Mouse (Mus musculus): ENCODE measurements around the gene Fn1. TPM values are rescaled to one million over a fixed set of nuclear protein-coding genes. Genes with fewer than 3 reads are reported as not detected.

The Fn1 gene
- total RNA-seq (2021): 10 to 100 TPM; 33.8 to 39.2 TPM
- long read RNA-seq, experiment 1, full-length matches to known transcripts: 6 of 12 reads
- long read RNA-seq, experiment 1, partial matches to known transcripts: 4 of 12 reads
- long read RNA-seq, experiment 1, other reads (novel, unspliced or antisense): 2 of 12 reads
- long read RNA-seq, experiment 2, full-length matches to known transcripts: 2 of 7 reads
- long read RNA-seq, experiment 2, partial matches to known transcripts: 5 of 7 reads
- long read RNA-seq, experiment 2, other reads (novel, unspliced or antisense): 0 of 7 reads

DNA sequence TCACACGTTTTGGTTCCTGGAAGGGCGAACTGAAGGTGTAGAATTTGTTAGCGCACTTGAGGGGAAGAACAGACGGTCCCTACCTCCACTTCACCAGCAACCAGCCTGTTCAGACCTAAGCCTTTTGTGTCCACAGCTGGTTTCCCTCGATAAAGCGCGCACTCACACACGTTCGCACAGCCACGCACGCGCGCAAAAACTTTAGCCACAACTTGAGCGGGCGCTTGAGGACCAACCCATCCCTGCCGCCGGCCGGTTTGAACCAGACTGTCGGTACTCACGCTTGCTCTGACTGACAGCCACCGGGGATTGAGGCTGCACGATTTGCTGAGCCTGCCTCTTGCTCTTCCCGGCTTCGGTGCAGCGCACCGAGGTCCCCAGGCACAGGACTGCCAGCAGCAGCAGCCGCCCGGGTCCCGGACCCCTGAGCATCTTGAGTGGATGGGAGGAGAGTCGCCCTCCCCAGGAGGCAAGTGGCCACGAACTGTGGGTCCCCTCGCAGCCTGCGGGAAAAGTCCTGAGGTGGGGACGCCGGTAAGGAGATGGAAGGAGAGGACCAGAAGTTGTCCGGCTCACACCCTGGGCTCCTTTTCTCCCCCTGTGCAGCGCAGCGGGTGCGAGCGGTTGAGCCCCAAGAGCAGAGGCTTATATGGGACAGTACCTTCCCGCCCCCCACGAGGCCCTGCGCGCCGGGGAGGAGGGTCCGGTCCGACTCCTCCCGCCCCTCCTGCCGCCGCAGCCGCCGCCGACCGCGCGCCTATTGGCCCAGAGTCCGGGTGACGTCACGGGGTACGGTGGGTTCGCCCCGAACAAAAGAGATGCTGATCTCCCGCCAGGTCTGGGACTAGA lies at the start of gene Fn1:
TSS of gene Fn1 (minus strand) at position 650 of the 849 bp plus-strand sequence.
- peak; percentile 84 for DNase-seq (ENCODE audit: low spot score)

DNA sequence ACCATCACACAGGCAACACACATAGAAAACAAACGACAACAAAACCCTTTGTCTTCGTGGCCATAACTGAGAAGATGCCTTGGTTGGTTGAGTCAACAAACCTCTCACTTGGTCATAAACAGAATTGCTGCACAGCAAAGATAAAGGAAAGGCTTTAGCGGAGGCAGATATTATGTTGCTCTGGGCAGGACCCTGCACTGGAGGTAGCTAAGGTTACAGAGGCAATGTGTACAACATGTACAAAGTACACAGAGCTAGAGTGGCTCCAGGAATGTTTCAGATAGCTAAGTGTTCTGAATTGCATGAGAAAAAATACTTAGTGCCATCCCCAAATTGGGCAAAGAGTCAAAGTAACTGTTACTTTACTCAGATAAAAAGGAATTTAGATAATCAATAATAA lies 43.1 kb upstream of the Fn1 start:
- DNase-seq (ENCODE audit: low spot score): no peak

DNA sequence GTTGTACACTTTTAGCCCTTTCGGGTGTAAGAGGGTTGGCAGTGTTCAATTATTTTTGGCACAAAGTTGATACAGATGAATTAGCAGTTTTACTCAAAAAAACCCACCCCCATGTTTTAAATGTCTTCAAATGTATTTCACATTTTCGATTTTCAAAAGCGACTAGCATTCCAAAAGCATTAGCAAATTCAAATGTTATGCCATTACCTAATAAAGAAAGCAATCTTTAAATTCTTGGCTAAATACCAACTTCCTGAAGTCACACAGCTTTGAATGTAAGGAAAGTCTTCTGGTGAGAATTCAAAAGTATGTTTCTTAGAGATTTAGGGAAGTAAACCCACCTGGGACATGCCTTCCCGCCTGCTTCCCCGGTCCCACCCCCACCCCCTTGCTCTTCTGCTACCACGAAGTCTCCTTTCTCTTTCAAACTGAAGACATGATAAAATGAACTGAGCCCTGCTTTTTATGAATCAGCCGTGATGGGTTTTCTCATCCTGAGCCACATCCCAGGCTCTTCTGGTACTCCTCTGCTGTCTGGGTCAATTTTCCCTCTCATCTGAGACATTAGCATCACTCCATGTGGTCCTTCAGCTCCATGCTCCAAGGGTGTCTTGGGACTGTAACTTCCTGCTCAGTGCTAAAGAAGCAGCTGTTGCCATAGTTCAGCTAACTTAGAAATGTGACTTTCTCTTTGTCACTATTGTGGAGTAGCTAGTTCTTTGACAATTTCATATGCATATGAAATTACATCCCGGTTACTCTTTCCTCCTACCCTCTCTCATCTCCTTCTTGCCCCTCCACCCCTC lies 38.7 kb upstream of the Fn1 start:
- no peak for DNase-seq (ENCODE audit: low spot score)

DNA sequence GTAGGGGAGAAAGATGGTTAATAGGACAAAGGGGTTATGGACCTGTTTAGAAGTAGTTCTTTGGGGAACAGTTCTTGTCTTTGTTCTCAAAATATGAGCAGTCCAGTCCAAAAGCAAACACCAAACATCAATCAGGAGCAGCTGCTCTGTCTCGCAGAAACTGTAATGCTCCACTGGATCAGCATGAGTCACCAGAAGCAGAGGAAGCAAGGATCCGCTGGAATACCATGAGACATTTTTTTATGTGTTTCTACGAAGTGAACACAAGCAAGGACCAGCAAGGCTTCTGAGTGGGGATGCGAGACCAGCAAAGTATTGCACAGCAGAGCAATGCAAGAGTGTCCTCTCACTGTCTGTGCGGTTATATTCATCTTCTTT lies 35.9 kb upstream of the Fn1 start:
- DNase-seq (ENCODE audit: low spot score): peak; percentile 6

DNA sequence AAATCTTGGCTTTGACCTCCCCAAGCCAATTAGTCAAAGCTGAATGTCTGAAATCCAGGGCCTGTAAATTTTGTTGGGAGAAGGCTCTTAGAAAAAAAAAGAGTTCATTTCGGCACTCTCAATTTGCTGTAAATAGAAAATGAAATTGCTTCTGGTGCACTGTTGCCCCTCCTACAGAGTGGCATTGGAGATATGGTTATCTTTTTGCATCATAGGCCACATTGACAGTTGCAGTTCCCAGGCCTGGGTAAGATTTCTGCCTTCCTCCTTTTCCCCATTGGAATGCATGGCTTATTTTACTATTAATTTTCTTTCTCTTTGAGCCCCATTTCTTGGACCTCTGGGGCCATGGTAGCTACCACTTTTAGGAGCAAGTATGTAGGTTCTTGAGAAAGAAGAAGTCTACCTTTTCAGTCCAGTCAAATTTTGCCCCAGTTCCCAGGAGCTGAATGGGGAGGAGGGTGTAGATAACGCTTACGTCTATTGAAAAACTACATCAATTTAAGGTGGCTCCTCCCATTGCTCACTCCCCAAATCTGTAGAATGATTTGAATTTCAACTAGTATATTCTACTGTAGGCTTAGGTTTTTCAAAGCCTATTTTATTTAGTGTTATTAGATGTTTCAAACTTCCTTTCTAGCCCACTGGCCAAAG lies 35.4 kb upstream of the Fn1 start:
- no peak for DNase-seq (ENCODE audit: low spot score)

DNA sequence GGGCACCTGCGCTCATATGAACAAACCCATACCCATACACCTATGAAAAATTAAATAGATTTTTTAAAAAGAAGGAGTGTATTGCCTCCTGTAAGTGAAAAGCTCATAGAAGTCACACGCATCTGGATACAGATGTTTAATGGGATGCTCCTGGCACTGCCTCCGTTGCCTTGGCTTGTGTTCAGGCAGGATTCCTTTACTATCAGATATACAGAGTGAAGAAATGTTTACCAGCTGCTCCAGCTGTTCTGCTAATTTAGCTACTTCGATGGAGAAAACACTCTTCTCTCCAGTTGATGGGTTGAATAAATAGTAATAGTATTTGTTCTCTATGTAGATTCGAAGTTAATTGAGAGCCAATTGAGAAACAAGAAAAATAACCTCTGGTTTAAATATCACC lies 33.8 kb upstream of the Fn1 start:
- no peak for DNase-seq (ENCODE audit: low spot score)

DNA sequence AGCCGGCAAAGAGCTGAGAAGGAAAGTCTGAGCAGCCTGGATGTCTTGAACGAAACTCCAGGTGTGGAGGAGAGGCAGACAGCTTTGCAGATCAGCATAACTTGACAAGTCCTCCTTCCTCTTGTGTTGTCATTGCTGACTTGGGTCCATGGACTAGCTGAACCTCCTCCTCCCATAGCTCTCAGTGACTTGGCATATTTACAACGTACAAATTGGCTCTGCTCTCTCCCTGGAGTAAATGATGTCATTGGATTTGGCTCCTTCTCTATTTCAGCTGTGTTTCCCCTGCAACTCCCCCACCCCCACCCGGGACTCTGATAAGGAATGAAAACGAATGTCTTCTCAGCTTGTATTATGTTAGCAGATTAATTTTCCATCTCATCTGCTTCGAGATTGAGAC lies 30.7 kb upstream of the Fn1 start:
- peak; percentile 75 for DNase-seq (ENCODE audit: low spot score)

DNA sequence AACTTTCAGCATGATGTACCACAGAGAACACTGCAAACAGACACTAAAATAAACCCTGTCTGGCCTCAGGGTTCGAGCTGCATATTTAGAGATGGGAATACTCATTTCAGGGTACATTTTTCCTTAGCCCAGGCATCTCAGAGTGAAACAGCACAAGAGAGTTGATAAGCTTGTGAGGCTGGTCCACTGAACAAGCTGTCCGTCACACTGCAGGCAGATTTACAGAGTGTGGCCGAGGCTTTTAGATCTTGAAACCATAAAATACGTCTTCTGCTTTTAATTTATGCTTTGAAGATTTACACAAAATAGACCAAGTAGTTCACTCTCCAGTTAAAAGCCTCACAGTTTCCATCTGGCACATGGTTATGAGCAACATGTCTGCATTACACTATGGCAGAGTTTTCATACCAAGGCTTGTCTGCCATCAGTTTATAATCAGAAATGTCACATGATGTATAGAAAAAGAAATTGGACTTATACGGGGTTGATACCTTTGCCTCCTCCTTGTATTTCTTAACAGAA lies 29.3 kb upstream of the Fn1 start:
- no peak for DNase-seq (ENCODE audit: low spot score)

DNA sequence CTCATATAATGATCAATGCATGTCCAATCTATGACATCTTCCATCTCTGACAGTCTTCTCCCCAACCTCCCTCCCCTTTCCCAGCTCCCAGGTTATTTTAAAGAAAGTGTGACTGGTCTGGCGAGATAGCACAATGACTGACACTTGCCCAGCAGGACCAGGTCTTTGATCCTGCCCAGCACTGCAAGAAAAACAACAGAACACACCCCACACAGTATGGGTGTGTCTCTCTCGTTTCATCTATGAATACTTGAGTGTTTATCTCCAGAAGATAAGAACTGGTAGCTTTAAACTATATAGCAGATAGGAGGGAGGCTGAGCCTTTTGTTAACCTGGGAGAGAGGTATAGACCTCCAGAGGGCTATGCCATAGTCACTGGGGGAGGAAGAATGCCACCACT lies 28.3 kb upstream of the Fn1 start:
- DNase-seq (ENCODE audit: low spot score): no peak

DNA sequence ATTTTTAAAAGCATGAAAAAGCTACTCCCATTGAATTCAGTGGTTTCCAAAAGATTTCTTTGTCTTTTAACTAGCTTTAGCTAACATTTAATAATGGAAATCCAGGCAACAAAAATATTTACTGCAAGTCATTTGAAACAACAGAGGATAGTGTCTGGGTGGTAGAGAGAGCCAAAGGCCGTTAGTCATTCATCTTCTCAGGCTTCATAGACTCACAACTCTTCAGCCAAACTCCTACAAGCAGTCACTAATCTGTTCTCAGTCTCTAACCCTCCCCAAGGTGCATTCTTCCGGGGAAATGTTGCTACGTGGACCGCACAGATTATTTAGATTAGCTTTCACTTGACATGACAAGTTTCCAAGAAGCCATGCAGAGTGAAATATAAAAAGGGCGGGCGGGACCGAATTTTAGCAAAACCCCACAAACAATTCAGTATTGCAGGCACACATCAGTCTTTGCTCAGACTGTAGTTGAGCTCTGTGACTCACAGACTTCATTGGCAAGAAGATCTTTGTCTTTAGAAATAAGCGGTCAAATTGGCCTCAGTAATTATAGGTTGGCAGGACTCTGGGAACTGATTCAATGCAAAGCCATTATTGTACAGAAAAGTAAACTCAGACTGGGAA lies 27.2 kb upstream of the Fn1 start:
- no peak for DNase-seq (ENCODE audit: low spot score)

DNA sequence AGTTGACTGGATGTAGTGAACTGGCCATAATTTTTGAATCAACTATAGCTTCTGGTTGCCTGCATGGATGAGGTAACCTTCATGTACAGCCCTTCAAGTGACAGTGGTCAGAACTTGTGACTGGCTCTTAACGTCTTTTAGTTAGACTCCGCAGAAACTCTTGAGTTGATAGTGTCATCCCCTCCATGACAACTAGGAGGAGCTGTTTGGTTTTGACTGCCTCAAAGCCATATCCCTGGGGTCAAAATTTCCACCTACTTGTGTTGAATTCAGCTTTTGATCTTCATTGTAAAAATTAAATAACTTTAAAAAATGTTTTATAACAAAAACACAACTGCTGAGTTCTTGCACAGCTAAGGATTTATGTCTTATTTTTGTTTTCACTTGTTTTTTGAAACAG lies 22.4 kb upstream of the Fn1 start:
- DNase-seq (ENCODE audit: low spot score): peak; percentile 15

DNA sequence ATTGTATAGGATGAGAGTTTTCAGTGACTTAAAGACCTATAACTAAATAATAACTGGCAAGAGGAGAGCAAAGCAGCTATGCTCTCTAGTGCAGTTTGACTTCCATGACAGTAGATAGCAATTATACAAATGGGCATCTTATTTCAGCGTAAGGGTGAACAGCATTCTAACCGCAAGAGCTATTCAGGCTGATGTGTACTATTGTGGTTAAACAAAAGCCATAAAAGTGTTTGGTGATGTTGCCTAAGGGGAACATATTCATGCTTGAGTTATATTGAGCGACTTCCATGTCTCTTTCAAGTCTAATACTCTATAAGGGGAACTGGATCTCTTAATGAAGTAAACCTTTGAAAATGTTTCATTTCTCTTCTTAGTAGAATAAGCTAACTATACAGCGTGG lies 21.3 kb upstream of the Fn1 start:
- no peak for DNase-seq (ENCODE audit: low spot score)

DNA sequence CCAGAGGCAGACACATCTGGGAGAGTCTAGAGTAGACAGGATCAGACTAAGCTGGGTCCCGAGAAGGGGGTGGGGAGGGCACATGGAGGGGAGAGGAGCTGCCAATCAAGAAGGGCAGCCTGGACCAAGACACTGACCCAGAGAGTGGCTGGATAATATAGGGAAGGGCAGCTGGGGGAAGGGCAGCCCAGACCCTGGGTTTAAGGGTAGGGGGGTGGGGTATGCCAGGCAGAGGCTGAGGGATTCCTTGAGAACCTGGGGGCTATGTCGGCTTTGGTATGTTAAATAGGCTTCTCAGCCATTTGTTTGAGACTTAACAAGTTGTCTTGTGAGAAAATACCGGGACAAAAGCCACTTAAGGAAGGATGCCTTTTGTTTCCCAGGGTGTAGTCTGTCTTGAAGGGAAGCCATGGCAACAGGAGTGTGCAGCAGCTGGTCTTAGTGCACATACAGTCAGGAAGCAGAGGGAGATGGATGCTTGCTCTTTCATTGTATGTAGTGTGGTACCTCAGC lies 20.5 kb upstream of the Fn1 start:
- no peak for DNase-seq (ENCODE audit: low spot score)

DNA sequence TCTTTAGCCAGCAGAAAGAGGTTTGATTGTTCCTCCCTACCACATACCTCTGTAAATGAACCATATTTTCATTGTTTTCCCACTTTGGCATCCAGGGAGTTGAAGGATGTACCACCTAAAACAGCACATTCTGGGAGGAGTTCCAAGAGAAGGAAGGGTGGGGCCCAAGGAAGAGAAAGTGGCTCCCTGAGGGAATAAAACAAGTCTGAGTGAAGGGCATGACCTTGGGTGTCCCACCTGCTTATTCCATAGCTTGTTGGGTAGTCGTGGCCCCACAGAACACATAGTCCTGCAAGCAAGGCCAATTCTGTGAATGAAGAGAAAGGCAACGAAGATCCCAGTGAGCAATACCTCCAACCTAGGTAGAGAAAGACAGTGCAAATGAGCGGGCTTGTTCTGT lies 19.3 kb upstream of the Fn1 start:
- DNase-seq (ENCODE audit: low spot score): no peak

DNA sequence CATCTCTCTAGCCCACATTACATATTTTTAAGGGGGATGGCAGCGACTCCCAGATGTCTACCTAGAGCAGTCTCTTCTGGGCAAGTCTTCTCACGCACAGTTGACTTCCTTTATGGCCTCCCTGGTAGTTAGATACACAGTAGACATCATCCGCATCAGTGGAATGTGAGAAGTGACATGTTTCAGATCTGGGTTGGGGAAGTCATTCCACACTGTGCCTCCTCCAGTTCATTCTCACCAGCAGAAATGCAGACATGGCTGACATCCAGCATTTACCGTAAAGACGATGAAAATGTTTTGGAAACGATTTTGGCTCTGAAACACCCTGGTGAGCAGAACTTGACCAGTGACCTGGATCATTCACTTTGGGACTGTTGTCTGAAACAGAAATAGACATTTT lies 10.2 kb upstream of the Fn1 start:
- DNase-seq (ENCODE audit: low spot score): no peak

DNA sequence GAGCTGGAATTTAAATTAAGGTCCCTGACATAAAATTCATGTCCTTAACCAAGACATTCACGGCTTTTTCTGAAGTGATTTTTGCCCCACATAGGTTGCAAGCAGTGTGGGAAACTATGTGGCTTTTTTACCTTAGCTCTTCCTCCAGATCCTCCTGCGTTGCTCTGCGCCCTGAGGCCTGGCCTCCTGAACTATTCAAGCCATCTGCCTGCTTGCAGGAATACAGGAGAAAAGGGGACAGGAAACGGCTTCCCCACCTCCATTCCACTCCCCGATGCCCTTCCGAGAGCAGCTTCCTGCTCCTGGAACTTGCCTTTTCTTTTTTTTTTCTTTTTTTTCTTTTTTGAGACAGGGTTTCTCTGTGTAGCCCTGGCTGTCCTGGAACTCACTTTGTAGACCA lies 5.6 kb upstream of the Fn1 start:
- no peak for DNase-seq (ENCODE audit: low spot score)

DNA sequence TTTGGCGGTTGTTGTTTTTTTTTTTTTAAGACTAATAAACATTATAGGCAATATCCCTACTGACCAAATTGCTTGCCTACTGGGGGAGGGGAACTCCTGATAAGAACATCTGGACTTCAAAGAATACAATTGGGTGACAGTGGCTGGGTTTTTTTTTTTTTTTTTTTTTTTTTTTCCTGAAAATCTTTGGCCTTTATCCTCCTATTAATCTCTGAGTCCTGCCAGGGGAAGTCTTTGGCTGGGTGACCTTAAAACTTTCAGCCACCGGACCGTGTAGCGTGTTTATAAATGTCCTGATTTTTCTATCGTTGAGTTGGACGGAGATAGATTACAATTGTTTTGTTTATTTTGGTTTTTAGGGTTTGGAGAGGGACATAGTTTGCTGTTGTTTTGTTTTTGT lies 3.3 kb upstream of the Fn1 start:
- no peak for DNase-seq (ENCODE audit: low spot score)

DNA sequence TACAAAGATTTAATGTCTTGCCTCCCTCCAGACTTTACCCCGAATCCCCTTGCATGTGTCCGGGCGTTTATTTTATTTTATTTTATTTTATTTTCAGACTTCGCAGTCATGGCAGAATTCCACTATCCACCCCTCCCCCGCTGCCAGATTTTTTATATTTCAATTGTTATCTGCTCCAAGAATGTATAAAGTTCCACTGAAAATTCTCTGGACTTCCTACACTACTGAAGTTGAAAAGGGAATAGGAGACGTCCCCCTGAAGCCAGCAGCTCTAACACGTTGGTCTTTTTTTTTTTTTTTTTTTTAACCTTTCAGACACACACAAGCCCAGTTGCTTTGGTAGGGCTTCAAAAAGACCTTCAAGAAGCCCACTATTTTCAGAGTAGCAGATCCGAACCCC lies 1.2 kb upstream of the Fn1 start:
- DNase-seq (ENCODE audit: low spot score): no peak

DNA sequence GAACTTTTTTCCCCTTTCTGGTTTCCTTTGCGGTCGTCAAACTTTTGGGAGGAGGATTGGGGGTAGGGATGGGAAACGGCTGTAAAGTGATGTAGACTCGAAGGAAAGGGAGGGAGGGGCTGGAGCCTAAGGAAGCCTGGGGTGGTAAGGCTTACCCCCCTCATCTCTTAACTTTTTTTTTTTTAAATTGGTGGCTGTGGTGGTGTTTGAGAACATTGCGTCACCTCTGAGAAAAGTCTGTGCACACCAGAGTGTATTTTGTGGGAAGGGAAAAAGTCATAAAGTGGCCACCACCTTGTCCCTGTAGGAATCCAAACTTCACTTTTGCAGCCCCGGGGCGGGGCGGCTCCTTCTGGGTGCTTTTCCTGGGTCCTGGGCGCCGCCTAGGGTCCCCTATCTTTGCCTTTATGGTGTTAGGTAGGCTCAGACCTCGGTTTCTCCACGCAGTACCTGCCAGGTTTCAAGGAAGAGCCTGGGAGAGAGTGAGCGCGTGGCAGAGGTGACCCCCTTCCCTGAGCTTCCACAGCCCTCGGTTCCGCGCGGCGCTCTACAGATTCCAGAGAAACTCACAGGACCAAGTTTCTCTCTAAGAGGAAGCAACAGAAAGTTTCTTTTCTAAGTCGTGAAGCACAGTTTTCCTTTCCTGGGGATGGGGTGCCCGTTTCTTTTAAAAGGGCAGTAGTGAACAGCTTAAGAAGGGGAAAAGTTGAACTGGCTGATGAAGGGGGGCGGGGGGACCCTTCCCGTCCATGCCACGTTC lies 580 bp upstream of the Fn1 start:
- no peak for DNase-seq (ENCODE audit: low spot score)

DNA sequence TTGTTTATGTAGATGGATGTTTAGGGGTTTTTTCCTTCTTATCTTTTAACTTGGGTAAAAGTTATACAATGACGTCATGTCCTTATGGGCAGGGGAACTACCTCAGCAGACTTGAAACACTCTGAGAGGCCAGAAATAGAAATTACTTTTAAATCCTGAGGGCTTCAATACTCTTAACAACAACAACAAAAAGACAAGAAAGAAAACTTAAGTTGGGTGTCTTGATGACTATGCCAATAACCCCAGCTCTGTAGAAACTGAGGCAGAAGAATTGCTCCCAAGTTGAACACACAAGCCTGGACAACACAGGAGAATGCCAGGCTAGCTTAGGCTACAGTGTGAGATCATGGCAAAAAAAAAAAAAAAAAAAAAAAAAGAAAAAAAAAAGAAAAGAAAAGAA lies 1.2 kb downstream of the Fn1 start:
- no peak for DNase-seq (ENCODE audit: low spot score)

Measured in gastrocnemius, adult 18-20 months (tissue).